Mouse (Mus musculus) urinary bladder, postnatal 4 days (tissue): ENCODE data around the gene Ptprd.

Experiments used
- DNase-seq, 2 experiments: peaks; one replicate each; pipeline ENCODE4 v3.0.0; 2021 to 2022; ENCODE audit warnings: low spot score in 2 of 2

Ptprd gene

DNA sequence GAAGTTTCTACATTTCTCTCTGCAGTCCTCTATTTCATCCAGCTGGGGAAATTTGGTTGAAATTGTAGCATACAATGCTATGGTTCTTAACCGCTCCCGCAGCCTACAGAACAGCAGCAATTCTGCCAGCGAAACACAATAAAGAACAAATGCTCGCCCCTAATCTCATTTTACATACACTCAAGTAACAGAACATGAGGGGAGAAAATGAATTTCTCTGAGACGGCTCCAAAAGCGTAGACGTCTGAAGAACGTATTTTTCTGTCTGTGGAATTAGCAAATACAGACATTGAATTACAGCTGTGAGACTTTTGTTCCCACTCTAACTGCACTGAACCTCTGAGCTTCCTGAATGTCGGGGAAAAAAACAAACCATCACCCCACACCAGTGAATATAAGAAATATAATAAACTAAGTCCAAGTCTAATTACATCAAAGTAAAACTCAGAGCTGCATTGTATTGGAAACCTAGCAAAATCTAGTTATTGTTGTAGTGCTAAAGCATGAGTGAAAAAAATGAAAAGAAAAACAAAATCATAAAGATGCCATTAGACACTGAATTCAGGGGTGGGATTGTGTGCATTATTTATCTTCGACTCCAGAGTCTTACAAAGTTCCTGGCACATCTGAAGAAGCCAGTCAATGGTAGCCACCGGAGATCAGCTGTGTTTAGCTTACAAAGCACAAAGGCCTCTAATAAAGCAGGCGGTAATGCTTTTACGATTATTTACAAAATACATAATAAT, 2187.8 kb downstream of the Ptprd start:
- DNase-seq = no peak

DNA sequence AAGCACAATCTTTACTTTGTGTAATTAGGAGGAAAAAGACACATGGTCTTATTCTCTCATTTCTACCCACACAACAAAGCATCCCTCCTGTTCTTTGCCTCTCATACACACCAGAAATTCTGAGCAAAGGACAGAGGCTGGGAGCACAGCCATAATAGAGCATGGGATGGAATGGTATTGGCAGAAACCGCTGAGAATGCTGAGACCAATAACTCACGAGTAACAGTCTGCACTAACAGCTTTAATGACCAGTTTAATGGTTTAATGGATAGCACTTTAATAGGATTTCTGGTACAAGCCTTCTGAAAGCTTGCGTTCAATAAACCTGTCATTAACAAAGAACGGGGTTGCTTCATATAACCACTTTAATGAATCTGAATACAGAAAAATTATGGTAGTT, 2190.1 kb downstream of the Ptprd start:
- DNase-seq = no peak

DNA sequence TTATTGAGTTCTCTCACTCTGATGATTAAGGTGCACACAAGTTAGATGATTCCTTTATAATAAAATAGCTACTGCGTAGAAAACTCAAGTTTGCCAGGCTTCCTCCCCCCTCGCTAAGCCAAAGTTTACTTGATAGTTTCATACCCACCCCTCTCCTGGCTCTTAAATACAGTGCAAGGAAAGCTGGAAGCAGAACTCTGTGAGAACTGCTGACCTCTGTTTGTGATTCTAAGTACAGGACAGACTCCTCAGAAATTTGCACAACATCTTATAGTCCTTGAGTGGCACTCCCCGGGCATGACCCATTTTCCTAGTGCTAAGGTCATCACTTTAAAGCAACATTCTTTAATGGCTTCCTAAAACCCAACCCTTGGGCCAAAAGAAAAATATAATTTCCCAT, 2196.7 kb downstream of the Ptprd start:
- no peak for DNase-seq

DNA sequence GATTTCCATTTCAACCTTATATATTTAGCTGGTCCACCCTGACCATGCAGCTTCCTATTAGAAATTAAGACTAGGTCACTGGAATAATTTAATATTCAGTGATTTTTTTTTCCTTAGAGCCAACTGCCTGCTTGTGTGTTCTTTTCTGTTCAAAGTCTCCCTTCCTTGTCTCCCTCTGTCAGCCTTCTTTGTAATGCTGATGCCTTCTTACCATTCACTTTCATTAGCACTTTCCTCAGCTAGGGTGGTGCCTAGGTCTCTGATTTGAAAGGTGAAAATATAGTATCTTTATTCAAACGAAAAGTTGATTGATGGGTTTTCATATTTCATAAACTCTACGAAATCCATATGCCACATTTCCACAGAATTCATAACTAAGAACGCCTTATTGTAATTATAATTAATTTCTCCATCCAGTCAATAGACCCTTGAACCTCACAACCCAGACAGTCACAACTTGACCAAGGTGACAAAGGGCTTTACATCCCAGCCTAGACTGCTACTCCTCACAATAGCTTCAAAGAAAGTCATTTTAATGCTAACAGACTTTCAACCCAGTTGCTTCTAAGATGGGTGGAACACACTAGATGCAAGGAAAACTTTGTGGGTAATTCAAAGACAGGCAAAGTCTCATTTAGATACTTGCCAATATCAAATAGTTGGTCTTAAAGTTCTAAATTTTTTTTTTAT, 2197.5 kb downstream of the Ptprd start:
- no peak for DNase-seq

DNA sequence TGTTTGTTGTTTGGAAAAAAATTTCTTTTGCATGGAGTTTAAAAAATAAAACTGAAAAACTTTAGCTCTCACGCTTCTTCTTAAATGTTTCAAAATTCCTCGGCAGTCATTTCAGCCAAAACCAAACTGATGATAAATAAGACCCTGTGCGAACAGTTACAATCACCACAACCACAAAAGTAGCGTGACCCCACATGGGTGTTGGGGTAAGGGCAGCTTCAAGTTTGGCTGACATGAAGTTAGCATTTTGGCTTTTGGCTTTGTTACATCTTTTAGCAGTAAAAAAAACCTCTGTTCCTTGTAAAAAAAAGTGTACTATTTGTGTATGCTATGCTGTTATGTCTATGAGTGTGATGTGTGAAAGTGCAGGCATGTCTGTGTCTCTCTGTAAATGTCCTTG, 2203.2 kb downstream of the Ptprd start:
- no peak for DNase-seq

DNA sequence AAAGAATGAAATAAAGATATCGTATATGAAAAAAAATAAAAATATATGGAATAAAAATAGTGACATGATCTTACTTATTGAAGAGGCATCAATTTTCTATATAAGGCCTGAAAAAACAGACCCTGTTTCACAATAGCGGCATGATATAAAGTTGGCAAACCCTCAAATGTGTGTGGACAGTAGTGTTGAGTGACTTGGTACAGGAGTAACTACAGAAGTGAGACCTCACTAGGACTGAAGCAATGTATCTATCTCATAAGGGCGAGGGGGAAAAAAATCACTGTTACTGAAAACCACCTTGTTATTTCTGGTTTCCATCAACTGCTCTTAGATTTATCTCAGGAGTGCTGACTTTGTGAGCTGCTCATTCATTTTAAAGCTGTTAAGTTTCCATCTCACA, 2204.5 kb downstream of the Ptprd start:
- DNase-seq = no peak

DNA sequence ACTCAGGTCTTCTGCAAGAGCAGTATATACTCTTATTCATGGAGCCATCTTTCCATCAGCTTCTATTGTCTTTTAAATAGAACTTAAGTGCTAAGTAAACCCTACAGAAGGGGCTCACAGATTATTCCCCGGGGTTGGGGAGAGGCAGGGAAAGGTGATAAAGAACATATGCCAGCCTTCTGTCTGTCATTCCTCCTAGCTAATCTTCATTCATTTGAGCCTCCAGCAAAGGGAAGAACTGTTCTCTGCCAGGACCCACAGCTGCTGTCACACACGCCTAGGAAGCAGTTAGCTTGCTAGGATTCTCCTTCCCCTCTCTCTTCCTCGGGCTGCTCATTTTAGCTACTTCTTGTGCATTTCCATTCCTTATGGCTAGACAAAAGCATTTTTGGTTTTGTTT, 2205.0 kb downstream of the Ptprd start:
- no peak for DNase-seq

DNA sequence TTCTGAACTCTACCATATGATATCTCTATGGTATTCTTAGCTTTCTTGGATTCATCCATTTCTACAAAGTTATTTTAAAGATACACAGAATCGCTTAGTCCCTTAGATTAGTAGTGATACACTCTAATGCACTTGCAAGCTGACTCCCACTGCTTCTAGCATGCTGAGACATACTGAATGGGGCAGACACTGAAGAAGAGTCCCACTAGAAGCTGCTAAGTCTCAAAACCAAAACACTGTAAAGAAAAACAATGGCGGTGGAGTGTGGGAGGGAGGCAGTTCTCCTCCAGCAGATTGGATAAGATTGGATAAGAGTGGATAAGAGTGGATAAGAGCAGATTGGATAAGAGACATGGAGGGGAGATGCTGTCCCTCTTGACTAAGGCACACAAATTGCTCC, 2207.6 kb downstream of the Ptprd start:
- no peak for DNase-seq

DNA sequence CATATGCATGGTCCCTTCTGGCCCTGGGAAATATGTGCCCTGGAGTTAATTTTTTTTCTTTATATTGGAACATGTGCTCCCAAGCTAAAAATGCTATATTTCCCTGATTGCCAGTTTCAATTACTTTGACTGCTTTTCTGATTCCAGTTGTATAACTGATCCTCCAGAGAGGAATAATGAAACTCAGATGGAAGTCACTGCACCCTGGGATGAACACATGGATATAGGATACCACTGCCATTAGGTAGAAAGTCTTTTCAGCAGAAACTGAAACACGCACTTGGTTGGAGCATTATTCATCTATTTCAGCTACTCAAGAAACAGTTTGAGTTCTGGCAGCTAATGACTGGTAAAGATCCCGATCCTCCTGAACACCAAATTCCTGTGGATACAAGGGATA, 2211.5 kb downstream of the Ptprd start:
- DNase-seq = no peak

DNA sequence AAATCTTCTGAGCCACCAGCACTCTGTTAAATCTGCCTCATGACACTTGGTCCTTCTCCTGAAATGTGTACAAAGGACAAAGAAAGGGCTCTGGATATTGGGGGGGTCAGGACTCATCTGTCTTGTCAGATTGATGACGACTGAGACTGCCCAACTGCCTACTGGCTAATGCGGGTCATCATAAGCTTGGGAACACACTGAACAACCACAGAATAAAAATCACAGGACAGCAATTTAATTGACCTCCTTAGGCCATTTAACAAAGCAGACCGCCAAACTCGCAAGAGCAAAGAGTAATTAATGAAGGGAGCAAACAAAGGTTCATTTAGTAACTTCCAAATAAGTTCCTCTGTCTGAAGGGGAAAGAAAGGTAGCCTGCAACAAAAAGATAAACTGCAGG, 2215.9 kb downstream of the Ptprd start:
- no peak for DNase-seq

DNA sequence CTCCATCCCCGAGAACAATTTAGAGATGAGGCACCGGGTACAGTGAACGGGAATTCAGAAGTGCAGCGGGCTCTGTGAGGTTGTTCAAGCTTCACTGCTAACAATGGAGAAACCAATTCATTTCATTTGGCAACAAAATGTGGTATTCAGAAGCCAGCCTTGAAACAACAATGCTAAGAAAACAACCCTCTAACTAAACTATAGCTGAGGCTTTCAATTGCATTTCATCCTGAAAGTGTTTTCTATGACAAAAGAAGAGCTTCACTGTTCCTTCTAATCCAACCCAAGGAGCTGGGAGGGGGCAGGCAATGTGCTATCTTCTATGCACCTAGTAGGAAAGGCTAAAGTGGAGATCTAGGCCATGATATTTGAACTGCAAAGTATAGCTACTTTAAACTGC, 2217.2 kb downstream of the Ptprd start:
- DNase-seq = no peak

DNA sequence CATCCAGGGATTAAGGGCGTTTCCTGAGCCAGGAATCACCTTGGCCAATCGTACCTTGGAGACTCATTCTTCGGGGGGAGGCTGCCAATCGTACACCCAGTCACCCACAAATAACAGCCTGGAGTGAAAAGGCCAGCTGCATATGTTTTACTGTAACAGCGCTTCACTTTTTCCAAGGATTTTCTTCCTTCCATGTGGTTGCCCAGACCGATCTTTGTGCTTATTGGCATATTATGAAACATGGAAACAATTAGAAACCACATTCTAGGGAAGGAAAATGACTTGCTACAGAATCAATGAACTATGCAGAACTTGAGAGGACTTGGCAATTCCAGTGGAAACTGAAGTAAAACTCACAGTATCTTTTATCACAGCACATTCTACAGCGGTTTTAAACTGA, 2218.7 kb downstream of the Ptprd start:
- DNase-seq = no peak

DNA sequence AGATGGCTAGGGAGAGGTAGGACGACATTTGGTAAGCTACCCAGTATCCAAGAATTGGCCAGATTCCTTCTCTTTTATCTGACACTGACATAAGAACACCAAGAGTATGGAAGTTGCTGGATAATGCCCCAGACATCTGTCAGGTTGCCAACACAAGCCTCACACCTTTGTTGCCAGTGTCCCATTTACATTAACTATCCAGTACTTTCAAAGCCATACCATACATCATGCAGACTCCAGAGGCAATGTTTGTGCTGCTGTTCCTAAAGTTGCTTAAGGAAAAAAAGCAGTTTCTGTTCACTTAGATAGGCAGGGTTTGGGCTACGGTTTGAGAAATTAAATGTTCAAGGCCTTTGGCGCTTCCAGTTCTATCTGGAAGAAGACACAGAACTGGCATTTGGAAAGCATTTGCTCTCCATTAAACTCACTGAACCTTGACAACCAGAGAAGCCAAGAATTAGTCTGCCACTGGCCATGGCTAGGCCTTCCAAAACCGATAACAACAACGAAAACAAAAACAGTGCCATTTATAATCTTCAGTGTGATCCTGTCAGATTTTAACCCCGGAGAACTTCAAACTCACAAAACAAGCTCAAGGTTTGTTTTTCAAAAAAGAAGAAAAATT, 2220.0 kb downstream of the Ptprd start:
- no peak for DNase-seq

DNA sequence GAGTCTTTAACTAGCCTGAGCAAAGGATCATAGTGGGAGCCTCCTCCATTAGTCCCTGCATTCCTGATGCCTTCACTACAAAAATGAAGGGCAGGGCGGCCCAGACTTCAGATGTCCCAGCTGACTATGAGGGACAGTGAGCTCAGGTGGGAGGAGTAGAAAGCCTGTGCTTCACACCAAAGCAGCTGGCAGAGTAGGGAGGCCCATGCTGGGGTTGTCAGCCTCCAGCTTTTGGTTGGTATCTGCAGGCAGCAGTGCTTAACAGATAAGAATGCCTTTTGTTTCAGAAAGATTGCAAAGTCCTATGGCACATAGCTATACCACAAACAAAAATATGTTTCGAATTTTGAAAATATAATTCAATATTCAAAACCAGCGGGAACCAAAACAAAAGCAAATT, 2237.0 kb downstream of the Ptprd start:
- DNase-seq = no peak

DNA sequence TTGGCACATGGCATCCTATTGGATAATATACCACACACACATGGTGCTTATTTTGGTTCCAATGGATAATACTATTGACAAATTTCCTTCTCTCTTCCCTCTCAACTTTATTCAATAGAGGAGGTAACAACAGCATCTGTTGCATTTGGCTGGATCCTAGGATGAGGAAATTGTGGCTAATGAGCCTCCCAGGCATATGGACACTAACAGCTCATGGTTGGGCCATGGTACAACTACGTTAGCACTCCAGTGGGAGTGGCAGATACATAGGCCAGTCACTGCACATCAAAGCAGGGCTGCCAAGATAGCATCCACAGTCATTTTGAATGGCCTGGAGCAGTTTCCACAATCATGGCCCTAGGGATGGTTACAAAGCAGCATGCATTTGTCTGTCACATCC, 2238.4 kb downstream of the Ptprd start:
- DNase-seq = no peak

DNA sequence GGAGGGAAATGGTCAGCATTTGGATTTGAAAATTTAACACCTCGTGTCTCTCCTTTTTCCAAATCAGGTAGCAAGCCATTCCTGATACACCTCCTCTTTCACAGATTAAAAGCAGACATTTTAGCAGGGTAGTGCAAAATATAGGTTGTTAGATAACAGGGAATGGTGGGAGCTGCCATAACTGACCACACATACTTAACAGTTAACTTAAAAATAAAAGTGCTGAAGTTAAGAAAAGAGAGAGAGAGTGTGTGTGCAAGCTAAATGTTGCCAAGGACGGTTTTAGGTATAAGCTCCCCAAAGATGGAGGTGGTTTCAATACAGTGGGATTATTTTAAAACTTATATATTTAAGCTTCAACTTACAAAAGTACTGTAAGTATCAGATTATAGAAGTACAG, 2241.8 kb downstream of the Ptprd start:
- DNase-seq = no peak

DNA sequence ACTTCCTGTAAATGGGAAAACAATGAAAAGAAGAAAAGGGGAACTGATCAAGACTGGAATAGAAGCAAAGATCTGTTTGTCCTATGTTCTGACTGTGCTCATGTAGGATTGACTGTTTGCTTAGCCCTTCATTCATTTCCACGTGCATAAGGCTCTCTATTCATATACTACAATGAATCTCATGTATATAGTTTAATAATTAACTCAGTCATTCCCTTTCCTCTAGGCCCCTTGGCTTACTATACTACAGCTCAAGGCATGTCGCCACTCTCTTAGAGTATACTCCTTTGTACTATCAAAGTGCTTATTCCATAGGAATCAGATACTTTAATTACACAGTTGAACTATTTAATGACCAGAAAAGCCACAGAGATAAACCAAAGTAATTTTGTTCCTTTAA, 2243.1 kb downstream of the Ptprd start:
- DNase-seq = no peak

DNA sequence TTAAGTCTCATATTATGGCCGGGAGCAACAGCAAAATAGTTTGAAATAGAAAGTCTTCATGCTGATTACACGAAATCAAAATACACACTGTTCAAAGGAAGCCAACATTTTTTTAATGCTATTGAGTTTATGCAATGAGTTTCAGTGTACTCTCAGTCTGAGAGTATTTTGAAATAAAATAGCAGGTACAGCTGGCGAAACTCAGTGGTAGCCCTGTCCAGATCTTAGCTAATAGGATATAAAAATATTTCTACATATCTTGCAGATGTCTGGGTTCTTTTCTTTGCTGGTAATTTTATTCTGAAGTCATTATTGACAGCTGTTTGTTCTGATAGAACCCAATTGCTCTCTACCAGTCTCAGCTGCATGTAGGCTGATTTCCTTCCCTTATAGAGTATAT, 2246.0 kb downstream of the Ptprd start:
- DNase-seq = no peak

DNA sequence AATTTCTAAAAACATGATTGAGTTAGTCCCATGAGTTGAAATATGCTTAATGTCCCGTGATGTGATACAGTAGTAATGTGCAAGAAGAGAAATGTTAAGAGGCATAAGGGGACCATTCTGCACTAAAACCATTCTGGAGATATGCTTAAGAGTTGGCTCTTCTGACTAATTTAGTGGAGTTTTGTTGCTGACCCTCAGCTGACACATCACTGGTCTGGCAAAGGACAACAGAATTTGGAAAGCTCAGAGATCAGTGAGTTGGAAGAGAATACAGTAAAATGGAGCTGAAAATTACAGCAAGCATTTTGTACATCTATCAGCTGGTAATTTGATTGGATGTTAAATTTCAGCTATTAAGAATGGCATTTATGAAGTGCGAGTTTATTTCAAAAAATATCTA, 2248.8 kb downstream of the Ptprd start:
- DNase-seq = no peak

DNA sequence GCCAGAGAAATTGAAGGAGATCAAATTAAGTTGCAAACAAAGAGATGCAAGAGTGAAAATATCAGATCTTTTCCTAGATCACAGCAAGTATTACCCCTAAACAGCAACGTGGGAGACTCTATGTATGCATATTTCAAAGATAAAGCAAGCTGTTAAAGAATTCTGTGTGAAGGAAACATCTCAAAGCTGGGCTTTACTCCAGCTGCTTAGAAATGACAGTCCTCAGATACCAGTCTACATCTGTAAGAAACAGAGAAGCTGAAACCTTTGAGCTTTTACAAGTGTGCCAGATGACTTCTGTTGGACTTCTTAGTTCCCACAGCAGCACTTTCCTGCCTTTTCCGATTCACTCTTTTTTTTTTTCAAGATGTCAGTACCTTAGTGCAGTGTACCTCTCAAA, 2249.9 kb downstream of the Ptprd start:
- DNase-seq = no peak

DNA sequence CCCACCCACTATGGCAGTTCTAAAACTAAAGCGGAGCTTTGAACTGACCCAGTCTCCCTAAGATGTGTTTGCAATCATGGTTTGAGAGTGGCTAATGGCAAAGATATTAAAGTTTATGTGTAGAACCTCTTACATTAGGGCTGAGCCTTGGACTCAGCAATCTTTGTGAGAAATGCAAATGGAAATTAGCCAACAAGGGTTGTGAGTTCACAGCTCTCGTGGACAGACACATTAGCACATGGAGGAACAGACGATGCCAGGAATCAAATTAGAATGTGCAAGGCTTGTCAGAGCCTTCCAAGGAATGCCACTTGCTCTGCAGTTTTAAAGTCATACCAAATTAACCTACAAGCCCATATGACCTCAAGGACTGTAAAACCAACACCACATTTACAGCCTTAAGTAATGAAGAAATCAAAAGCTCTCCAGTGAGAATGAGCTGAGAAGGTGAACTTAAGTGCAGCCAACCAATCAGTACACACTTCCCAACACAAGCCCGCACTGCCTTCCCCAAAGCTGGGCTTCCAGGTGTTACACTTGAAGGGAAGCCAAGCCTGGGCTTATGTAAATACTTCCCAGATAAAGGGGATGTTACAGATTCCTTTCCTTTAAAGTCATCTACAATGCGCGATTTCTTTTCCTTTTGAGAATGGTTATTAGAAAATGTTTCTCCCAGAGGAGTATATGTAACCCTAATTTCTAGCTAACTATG, 2258.3 kb downstream of the Ptprd start:
- no peak for DNase-seq

DNA sequence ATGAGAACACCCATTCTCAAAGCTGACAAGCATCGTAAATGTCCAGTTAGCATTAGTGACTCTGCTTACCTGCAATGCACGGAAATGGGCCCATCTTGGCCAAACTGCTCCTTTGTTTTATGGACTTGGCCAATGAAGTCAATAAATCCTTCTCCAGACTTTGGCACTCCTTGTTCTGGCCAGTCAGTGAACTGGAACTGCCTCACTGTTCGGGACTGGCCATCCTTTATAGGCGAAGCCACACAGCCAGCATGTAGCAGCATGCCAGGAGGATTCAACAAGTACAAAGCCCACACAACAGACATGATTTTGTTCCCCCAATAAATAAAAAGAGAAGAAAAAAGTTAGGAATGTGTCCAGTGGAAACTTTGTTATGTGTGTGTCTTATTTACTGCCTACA, 2261.2 kb downstream of the Ptprd start:
- DNase-seq = no peak

DNA sequence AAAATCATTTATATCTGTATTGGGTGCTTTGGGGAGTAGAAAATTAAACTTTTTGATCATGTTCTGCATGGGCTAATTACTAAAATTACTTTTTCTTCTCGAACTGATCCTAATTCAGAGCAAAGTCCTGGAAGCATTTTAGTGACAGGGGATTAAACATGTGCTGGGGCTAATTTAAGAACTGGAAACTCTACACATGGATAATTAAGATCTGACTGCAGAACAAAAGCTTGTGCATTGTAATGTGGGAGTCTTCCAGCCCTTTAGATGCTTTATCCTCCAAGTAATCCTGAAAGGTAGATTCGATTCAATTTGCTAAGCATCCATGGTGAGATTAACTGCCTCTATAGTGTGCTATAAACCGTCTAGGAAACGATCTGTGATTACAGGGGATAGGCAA, 2316.9 kb downstream of the Ptprd start:
- DNase-seq = no peak
